Mouse (Mus musculus): ENCODE measurements at regions not wholly inside any gene's neighbourhood (a gene's known extent, or its start where the extent isn't known, plus 50 kb on each side); places are given as distances from the start of the nearest gene placed in this dataset.

- Histone ChIP-seq H3K27ac (ENCODE audit: insufficient read depth, low read length) (no peak overlapping the region), H3K4me3 (ENCODE audit: extremely low read depth, insufficient read depth, insufficient read length) (no peak overlapping the region), H3K4me1 (ENCODE audit: control insufficient read depth, insufficient read depth, insufficient read length) (no peaks in the 10 kb centered on the region), H3K36me3 (ENCODE audit: control insufficient read depth, insufficient read depth, low read length) (no peaks in the 10 kb centered on the region), H3K27me3 (ENCODE audit: control insufficient read depth, insufficient read depth, low read length) (no peaks in the 10 kb centered on the region)
- WGBS: 86% methylated on average over 5 of the region's 5 CpGs
- TF ChIP-seq POLR2A (IDR thresholded peaks at IDR 0.05; ENCODE audit: low read depth, low read length) (no peak), CTCF (IDR thresholded peaks at IDR 0.05; ENCODE audit: extremely low read depth, insufficient read depth, insufficient read length, insufficient replicate concordance) (no peak)
- DNase-seq (ENCODE audit: low read depth in 1 of 2, low spot score in 2 of 2): no peak
These were observed 100.6 kb downstream of the Slc17a6 start for GRCm38 (mm10) chr7:51722420-51722819.

- H3K4me3 ChIP-seq (ENCODE audit: extremely low read depth, insufficient read depth, insufficient read length): no peak overlapping the region
- TF ChIP-seq CTCF (IDR thresholded peaks at IDR 0.05; ENCODE audit: extremely low read depth, insufficient read depth, insufficient read length, insufficient replicate concordance) (no peak), POLR2A (IDR thresholded peaks at IDR 0.05; ENCODE audit: low read depth, low read length) (no peak)
- no peaks in the 10 kb centered on the region for H3K27me3 ChIP-seq (ENCODE audit: control insufficient read depth, insufficient read depth, low read length)
- no peaks in the 10 kb centered on the region for H3K36me3 ChIP-seq (ENCODE audit: control insufficient read depth, insufficient read depth, low read length)
- WGBS: 15% methylated on average over 5 of the region's 5 CpGs
- peak in 1 of 2 experiments; percentile 0 for DNase-seq (ENCODE audit: low read depth in 1 of 2, low spot score in 2 of 2)
- H3K27ac ChIP-seq (ENCODE audit: insufficient read depth, low read length): no peak overlapping the region
- no peaks in the 10 kb centered on the region for H3K4me1 ChIP-seq (ENCODE audit: control insufficient read depth, insufficient read depth, insufficient read length)
These were observed 102.1 kb downstream of the Slc17a6 start for GRCm38 (mm10) chr7:51723955-51724354.

GRCm38 (mm10) chr7:51736285-51736684 lies 114.5 kb downstream of the Slc17a6 start:
- no peak for DNase-seq (ENCODE audit: low read depth in 1 of 2, low spot score in 2 of 2)
- WGBS: 62% methylated on average over 2 of the region's 2 CpGs
- TF ChIP-seq CTCF (IDR thresholded peaks at IDR 0.05; ENCODE audit: extremely low read depth, insufficient read depth, insufficient read length, insufficient replicate concordance) (no peak), POLR2A (IDR thresholded peaks at IDR 0.05; ENCODE audit: low read depth, low read length) (no peak)

GRCm38 (mm10) chr7:51739590-51739989 lies 117.8 kb downstream of the Slc17a6 start:
- WGBS: 94% methylated on average over 5 of the region's 5 CpGs
- no peak for DNase-seq (ENCODE audit: low read depth in 1 of 2, low spot score in 2 of 2)
- Histone ChIP-seq H3K4me1 (ENCODE audit: control insufficient read depth, insufficient read depth, insufficient read length) (no peaks in the 10 kb centered on the region), H3K27ac (ENCODE audit: insufficient read depth, low read length) (no peak overlapping the region), H3K4me3 (ENCODE audit: extremely low read depth, insufficient read depth, insufficient read length) (no peak overlapping the region), H3K36me3 (ENCODE audit: control insufficient read depth, insufficient read depth, low read length) (no peaks in the 10 kb centered on the region), H3K27me3 (ENCODE audit: control insufficient read depth, insufficient read depth, low read length) (no peaks in the 10 kb centered on the region)
- TF ChIP-seq POLR2A (IDR thresholded peaks at IDR 0.05; ENCODE audit: low read depth, low read length) (no peak), CTCF (IDR thresholded peaks at IDR 0.05; ENCODE audit: extremely low read depth, insufficient read depth, insufficient read length, insufficient replicate concordance) (no peak)

More at GRCm38 (mm10) chr7:51736285-51736684, 114.5 kb downstream of the Slc17a6 start:
- no peak overlapping the region for H3K4me3 ChIP-seq (ENCODE audit: extremely low read depth, insufficient read depth, insufficient read length)
- no peaks in the 10 kb centered on the region for H3K27me3 ChIP-seq (ENCODE audit: control insufficient read depth, insufficient read depth, low read length)
- H3K4me1 ChIP-seq (ENCODE audit: control insufficient read depth, insufficient read depth, insufficient read length): no peaks in the 10 kb centered on the region
- H3K36me3 ChIP-seq (ENCODE audit: control insufficient read depth, insufficient read depth, low read length): no peaks in the 10 kb centered on the region
- no peak overlapping the region for H3K27ac ChIP-seq (ENCODE audit: insufficient read depth, low read length)

- Histone ChIP-seq H3K27ac (ENCODE audit: insufficient read depth, low read length) (no peak overlapping the region), H3K4me3 (ENCODE audit: extremely low read depth, insufficient read depth, insufficient read length) (no peak overlapping the region), H3K36me3 (ENCODE audit: control insufficient read depth, insufficient read depth, low read length) (no peaks in the 10 kb centered on the region), H3K4me1 (ENCODE audit: control insufficient read depth, insufficient read depth, insufficient read length) (no peaks in the 10 kb centered on the region), H3K27me3 (ENCODE audit: control insufficient read depth, insufficient read depth, low read length) (no peaks in the 10 kb centered on the region)
- DNase-seq (ENCODE audit: low read depth in 1 of 2, low spot score in 2 of 2): no peak
- WGBS: 77% methylated on average over 5 of the region's 5 CpGs
- TF ChIP-seq CTCF (IDR thresholded peaks at IDR 0.05; ENCODE audit: extremely low read depth, insufficient read depth, insufficient read length, insufficient replicate concordance): no peak
- TF ChIP-seq POLR2A (IDR thresholded peaks at IDR 0.05; ENCODE audit: low read depth, low read length): no peak
These were observed 119.1 kb downstream of the Slc17a6 start for GRCm38 (mm10) chr7:51740928-51741327.

- no peaks in the 10 kb centered on the region for H3K4me1 ChIP-seq (ENCODE audit: control insufficient read depth, insufficient read depth, insufficient read length)
- TF ChIP-seq CTCF (IDR thresholded peaks at IDR 0.05; ENCODE audit: extremely low read depth, insufficient read depth, insufficient read length, insufficient replicate concordance) (no peak), POLR2A (IDR thresholded peaks at IDR 0.05; ENCODE audit: low read depth, low read length) (no peak)
- DNase-seq (ENCODE audit: low read depth in 1 of 2, low spot score in 2 of 2): no peak
- no peaks in the 10 kb centered on the region for H3K36me3 ChIP-seq (ENCODE audit: control insufficient read depth, insufficient read depth, low read length)
- H3K27me3 ChIP-seq (ENCODE audit: control insufficient read depth, insufficient read depth, low read length): no peaks in the 10 kb centered on the region
- H3K27ac ChIP-seq (ENCODE audit: insufficient read depth, low read length): no peak overlapping the region
- WGBS: 72% methylated on average over 2 of the region's 2 CpGs
- H3K4me3 ChIP-seq (ENCODE audit: extremely low read depth, insufficient read depth, insufficient read length): no peak overlapping the region
These were observed 119.1 kb upstream of the Gas2 start for GRCm38 (mm10) chr7:51742720-51743119.

GRCm38 (mm10) chr7:51745598-51745997 lies 116.2 kb upstream of the Gas2 start:
- no peak overlapping the region for H3K4me3 ChIP-seq (ENCODE audit: extremely low read depth, insufficient read depth, insufficient read length)
- WGBS: 87% methylated on average over 3 of the region's 3 CpGs
- no peaks in the 10 kb centered on the region for H3K36me3 ChIP-seq (ENCODE audit: control insufficient read depth, insufficient read depth, low read length)

More at GRCm38 (mm10) chr7:51745598-51745997, 116.2 kb upstream of the Gas2 start:
- Histone ChIP-seq H3K4me1 (ENCODE audit: control insufficient read depth, insufficient read depth, insufficient read length) (no peaks in the 10 kb centered on the region), H3K27ac (ENCODE audit: insufficient read depth, low read length) (no peak overlapping the region), H3K27me3 (ENCODE audit: control insufficient read depth, insufficient read depth, low read length) (no peaks in the 10 kb centered on the region)
- DNase-seq (ENCODE audit: low read depth in 1 of 2, low spot score in 2 of 2): no peak
- no peak for TF ChIP-seq POLR2A (IDR thresholded peaks at IDR 0.05; ENCODE audit: low read depth, low read length)
- TF ChIP-seq CTCF (IDR thresholded peaks at IDR 0.05; ENCODE audit: extremely low read depth, insufficient read depth, insufficient read length, insufficient replicate concordance): no peak
